Mouse (Mus musculus): ENCODE measurements around the gene Plxna2. TPM values are rescaled to one million over a fixed set of nuclear protein-coding genes. Genes with fewer than 3 reads are reported as not detected.

Gene Plxna2
- polyA plus RNA-seq, 1 experiment from 2014 or later: 8.2 TPM

- peaks cover 12% of the 10 kb centered on the region for H3K36me3 ChIP-seq
These were observed 32.1 kb downstream of the Plxna2 start for GRCm38 (mm10) chr1:194650076-194650475.

GRCm38 (mm10) chr1:194650566-194650965 lies 32.5 kb downstream of the Plxna2 start:
- Histone ChIP-seq H3K9me3 (no peaks in the 10 kb centered on the region), H3K27ac (no peak overlapping the region), H3K27me3 (ENCODE audit: insufficient read depth, poor library complexity, severe bottlenecking) (no peaks in the 10 kb centered on the region), H3K4me1 (peaks cover 12% of the 10 kb centered on the region; the same call in 1 of the 2 replicates), H3K36me3 (peaks cover 11% of the 10 kb centered on the region), H3K4me3 (no peak overlapping the region)
- WGBS: 88% methylated on average over 2 of the region's 2 CpGs
- no peak for DNase-seq (ENCODE audit: low spot score)

More at GRCm38 (mm10) chr1:194650076-194650475, 32.1 kb downstream of the Plxna2 start:
- Histone ChIP-seq H3K27me3 (ENCODE audit: insufficient read depth, poor library complexity, severe bottlenecking) (no peaks in the 10 kb centered on the region), H3K4me3 (no peak overlapping the region), H3K27ac (no peak overlapping the region), H3K9me3 (no peaks in the 10 kb centered on the region), H3K4me1 (peaks cover 12% of the 10 kb centered on the region; the same call in 1 of the 2 replicates)
- no peak for DNase-seq (ENCODE audit: low spot score)
- WGBS: 62% methylated on average over 1 of the region's 1 CpGs

- no peaks in the 10 kb centered on the region for H3K27me3 ChIP-seq (ENCODE audit: insufficient read depth, poor library complexity, severe bottlenecking)
- peaks cover 10% of the 10 kb centered on the region; the same call in 1 of the 2 replicates for H3K4me1 ChIP-seq
- DNase-seq (ENCODE audit: low spot score): no peak
- H3K27ac ChIP-seq: no peak overlapping the region
- H3K9me3 ChIP-seq: no peaks in the 10 kb centered on the region
- peaks cover 14% of the 10 kb centered on the region for H3K36me3 ChIP-seq
- WGBS: 44% methylated on average over 3 of the region's 3 CpGs
- no peak overlapping the region for H3K4me3 ChIP-seq
These were observed 34.0 kb downstream of the Plxna2 start for GRCm38 (mm10) chr1:194651987-194652386.

- H3K4me3 ChIP-seq: no peak overlapping the region
- 26% methylated on average over 1 of the region's 1 CpGs for WGBS
- H3K36me3 ChIP-seq: peaks cover 9% of the 10 kb centered on the region; the same call in 1 of the 2 replicates
- H3K9me3 ChIP-seq: no peaks in the 10 kb centered on the region
- no peak for DNase-seq (ENCODE audit: low spot score)
- no peak overlapping the region for H3K27ac ChIP-seq
- peaks cover 13% of the 10 kb centered on the region for H3K4me1 ChIP-seq
- no peaks in the 10 kb centered on the region for H3K27me3 ChIP-seq (ENCODE audit: insufficient read depth, poor library complexity, severe bottlenecking)
These were observed 40.6 kb downstream of the Plxna2 start for GRCm38 (mm10) chr1:194658459-194659160.

- 79% methylated on average over 3 of the region's 3 CpGs for WGBS
- H3K27ac ChIP-seq: no peak overlapping the region; the same call in 1 of the 2 replicates
- no peak for DNase-seq (ENCODE audit: low spot score)
These were observed 42.6 kb downstream of the Plxna2 start for GRCm38 (mm10) chr1:194660426-194661119.

GRCm38 (mm10) chr1:194663021-194663420 lies 45.0 kb downstream of the Plxna2 start:
- no peak overlapping the region for H3K4me3 ChIP-seq
- no peaks in the 10 kb centered on the region for H3K27me3 ChIP-seq (ENCODE audit: insufficient read depth, poor library complexity, severe bottlenecking)
- no peak overlapping the region for H3K27ac ChIP-seq
- 0 out of 2 replicates have a peak, but pooled peaks cover under 1% of the 10 kb centered on the region for H3K36me3 ChIP-seq
- DNase-seq (ENCODE audit: low spot score): no peak
- peaks cover 13% of the 10 kb centered on the region for H3K4me1 ChIP-seq
- no peaks in the 10 kb centered on the region for H3K9me3 ChIP-seq

More at GRCm38 (mm10) chr1:194660426-194661119, 42.6 kb downstream of the Plxna2 start:
- H3K27me3 ChIP-seq (ENCODE audit: insufficient read depth, poor library complexity, severe bottlenecking): no peaks in the 10 kb centered on the region
- H3K4me3 ChIP-seq: no peak overlapping the region
- H3K36me3 ChIP-seq: peaks cover 8% of the 10 kb centered on the region; the same call in 1 of the 2 replicates
- H3K4me1 ChIP-seq: peaks cover 13% of the 10 kb centered on the region
- no peaks in the 10 kb centered on the region for H3K9me3 ChIP-seq

GRCm38 (mm10) chr1:194665715-194666114 lies 47.7 kb downstream of the Plxna2 start:
- WGBS: 92% methylated on average over 3 of the region's 3 CpGs
- no peak overlapping the region for H3K27ac ChIP-seq
- DNase-seq (ENCODE audit: low spot score): no peak
- H3K4me1 ChIP-seq: peaks cover 3% of the 10 kb centered on the region
- no peak overlapping the region for H3K4me3 ChIP-seq
- H3K9me3 ChIP-seq: no peaks in the 10 kb centered on the region
- no peaks in the 10 kb centered on the region for H3K27me3 ChIP-seq (ENCODE audit: insufficient read depth, poor library complexity, severe bottlenecking)
- H3K36me3 ChIP-seq: 0 out of 2 replicates have a peak, but pooled peaks cover 2% of the 10 kb centered on the region

GRCm38 (mm10) chr1:194671783-194672524 lies 53.9 kb downstream of the Plxna2 start:
- Histone ChIP-seq H3K4me1 (peaks cover 9% of the 10 kb centered on the region), H3K36me3 (0 out of 2 replicates have a peak, but pooled peaks cover 5% of the 10 kb centered on the region), H3K4me3 (no peak overlapping the region), H3K27ac (no peak overlapping the region), H3K27me3 (ENCODE audit: insufficient read depth, poor library complexity, severe bottlenecking) (no peaks in the 10 kb centered on the region), H3K9me3 (no peaks in the 10 kb centered on the region)
- 78% methylated on average over 4 of the region's 4 CpGs for WGBS
- no peak for DNase-seq (ENCODE audit: low spot score)

GRCm38 (mm10) chr1:194672525-194672894 lies 54.5 kb downstream of the Plxna2 start:
- H3K4me3 ChIP-seq: no peak overlapping the region
- no peaks in the 10 kb centered on the region for H3K27me3 ChIP-seq (ENCODE audit: insufficient read depth, poor library complexity, severe bottlenecking)
- WGBS: 73% methylated on average over 1 of the region's 1 CpGs
- no peak overlapping the region for H3K27ac ChIP-seq
- peaks cover 13% of the 10 kb centered on the region for H3K4me1 ChIP-seq
- H3K36me3 ChIP-seq: 0 out of 2 replicates have a peak, but pooled peaks cover 5% of the 10 kb centered on the region
- no peak for DNase-seq (ENCODE audit: low spot score)
- no peaks in the 10 kb centered on the region for H3K9me3 ChIP-seq

GRCm38 (mm10) chr1:194673229-194673628 lies 55.2 kb downstream of the Plxna2 start:
- DNase-seq (ENCODE audit: low spot score): no peak
- Histone ChIP-seq H3K27me3 (ENCODE audit: insufficient read depth, poor library complexity, severe bottlenecking) (no peaks in the 10 kb centered on the region), H3K36me3 (0 out of 2 replicates have a peak, but pooled peaks cover 2% of the 10 kb centered on the region), H3K4me3 (no peak overlapping the region), H3K27ac (no peak overlapping the region), H3K4me1 (peaks cover 20% of the 10 kb centered on the region), H3K9me3 (no peaks in the 10 kb centered on the region)

GRCm38 (mm10) chr1:194675106-194675890 lies 57.3 kb downstream of the Plxna2 start:
- DNase-seq (ENCODE audit: low spot score): no peak
- WGBS: 77% methylated on average over 3 of the region's 3 CpGs
- peaks cover 39% of the 10 kb centered on the region for H3K4me1 ChIP-seq
- H3K36me3 ChIP-seq: 0 out of 2 replicates have a peak, but pooled peaks cover 2% of the 10 kb centered on the region
- H3K9me3 ChIP-seq: no peaks in the 10 kb centered on the region
- H3K4me3 ChIP-seq: no peak overlapping the region
- no peak overlapping the region for H3K27ac ChIP-seq
- H3K27me3 ChIP-seq (ENCODE audit: insufficient read depth, poor library complexity, severe bottlenecking): no peaks in the 10 kb centered on the region

GRCm38 (mm10) chr1:194675891-194676200 lies 57.8 kb downstream of the Plxna2 start:
- peaks cover 45% of the 10 kb centered on the region for H3K4me1 ChIP-seq
- no peak for DNase-seq (ENCODE audit: low spot score)
- H3K4me3 ChIP-seq: no peak overlapping the region
- no peaks in the 10 kb centered on the region for H3K9me3 ChIP-seq
- 76% methylated on average over 2 of the region's 2 CpGs for WGBS
- H3K27me3 ChIP-seq (ENCODE audit: insufficient read depth, poor library complexity, severe bottlenecking): no peaks in the 10 kb centered on the region
- 0 out of 2 replicates have a peak, but pooled peaks cover 2% of the 10 kb centered on the region for H3K36me3 ChIP-seq
- H3K27ac ChIP-seq: no peak overlapping the region

Measured in heart, embryonic 10.5 days (tissue).